Mouse (Mus musculus): ENCODE data around the gene Pcdh9. TPM values are rescaled to one million over a fixed set of nuclear protein-coding genes. Genes with fewer than 3 reads are reported as not detected.

The Pcdh9 gene
- polyA plus RNA-seq, 1 experiment, result 0.18 TPM

DNA sequence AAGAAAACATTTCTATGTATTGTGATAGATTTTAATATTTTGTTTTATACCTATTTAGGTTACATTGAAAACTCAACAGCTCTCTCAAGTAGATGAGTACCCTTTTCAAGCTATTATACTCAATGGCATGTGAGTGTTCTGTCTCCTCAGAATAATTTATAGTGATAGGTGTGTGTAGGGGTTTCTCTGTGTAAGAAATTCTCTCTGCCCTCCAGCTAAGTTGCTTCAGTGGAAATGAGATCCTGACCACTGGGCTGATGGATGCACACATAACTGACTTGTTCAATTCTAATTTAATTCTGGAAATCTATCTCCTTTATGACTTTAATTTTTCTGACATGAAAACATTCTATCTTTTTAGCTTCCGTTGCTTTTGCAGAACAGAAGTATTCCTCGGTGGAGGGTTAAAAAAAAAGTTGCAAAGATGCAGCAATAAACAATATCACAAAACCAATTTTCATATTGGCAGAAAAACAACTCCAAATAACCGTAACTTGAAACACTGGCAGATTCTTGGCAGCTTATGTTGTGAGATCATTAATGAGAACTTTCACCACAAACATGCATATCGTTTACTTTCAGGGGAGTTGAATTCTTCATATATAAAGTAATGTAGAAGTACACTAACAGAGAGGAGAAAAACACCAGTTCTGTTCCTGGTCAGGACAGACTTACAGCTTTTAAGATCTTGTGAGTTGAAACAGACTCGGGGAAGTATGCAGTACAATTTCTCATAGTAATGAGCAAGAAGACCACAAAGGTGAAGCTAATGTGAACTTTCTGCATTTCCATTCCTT, 828.5 kb downstream of the Pcdh9 start:
- Histone ChIP-seq H3K27me3 (ENCODE audit: control insufficient read depth, insufficient read depth, low read length) (no peaks in the 10 kb centered on the region), H3K4me1 (replicated peaks; ENCODE audit: control insufficient read depth, insufficient read depth, low read length) (no peaks in the 10 kb centered on the region), H3K36me3 (ENCODE audit: control insufficient read depth, insufficient read depth, low read length) (no peaks in the 10 kb centered on the region), H3K4me3 (ENCODE audit: control insufficient read depth, insufficient read depth, low read length) (no peak overlapping the region), H3K27ac (ENCODE audit: control insufficient read depth, insufficient read depth, low read length) (no peak overlapping the region)
- WGBS, result 88% methylated on average over 5 of the region's 5 CpGs
- no peak for DNase-seq
- no peak for TF ChIP-seq POLR2A (IDR thresholded peaks at IDR 0.05; ENCODE audit: control insufficient read depth, extremely low read depth, insufficient read depth, low read length, poor library complexity)

DNA sequence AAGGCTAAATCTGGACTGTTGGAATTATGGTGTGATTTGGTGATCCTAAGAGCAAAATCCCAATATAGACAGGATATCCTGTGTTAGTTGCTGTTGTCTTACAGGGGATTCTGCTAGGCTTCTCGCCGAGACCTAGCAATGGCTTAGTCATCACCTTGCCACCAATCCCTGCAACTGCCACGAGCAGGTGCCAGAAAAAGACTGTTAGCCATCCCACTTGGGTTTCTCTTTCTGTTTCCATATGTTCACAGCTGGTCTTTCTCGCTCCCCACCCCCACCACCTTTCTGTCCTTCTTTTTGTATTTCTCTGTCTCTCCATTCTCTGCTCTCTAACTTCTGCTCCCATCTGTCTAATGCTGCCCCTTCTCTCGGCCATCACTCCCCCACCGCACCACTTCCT, 831.7 kb downstream of the Pcdh9 start:
- Histone ChIP-seq H3K4me1 (replicated peaks; ENCODE audit: control insufficient read depth, insufficient read depth, low read length) (no peaks in the 10 kb centered on the region), H3K4me3 (ENCODE audit: control insufficient read depth, insufficient read depth, low read length) (no peak overlapping the region), H3K36me3 (ENCODE audit: control insufficient read depth, insufficient read depth, low read length) (no peaks in the 10 kb centered on the region), H3K27me3 (ENCODE audit: control insufficient read depth, insufficient read depth, low read length) (no peaks in the 10 kb centered on the region), H3K27ac (ENCODE audit: control insufficient read depth, insufficient read depth, low read length) (no peak overlapping the region)
- WGBS, result 85% methylated on average over 6 of the region's 6 CpGs
- TF ChIP-seq CTCF (IDR thresholded peaks at IDR 0.05; ENCODE audit: borderline replicate concordance, control insufficient read depth, extremely low read depth, insufficient read depth, low read length, poor library complexity) (no peak), POLR2A (IDR thresholded peaks at IDR 0.05; ENCODE audit: control insufficient read depth, extremely low read depth, insufficient read depth, low read length, poor library complexity) (no peak)
- no peak for DNase-seq

DNA sequence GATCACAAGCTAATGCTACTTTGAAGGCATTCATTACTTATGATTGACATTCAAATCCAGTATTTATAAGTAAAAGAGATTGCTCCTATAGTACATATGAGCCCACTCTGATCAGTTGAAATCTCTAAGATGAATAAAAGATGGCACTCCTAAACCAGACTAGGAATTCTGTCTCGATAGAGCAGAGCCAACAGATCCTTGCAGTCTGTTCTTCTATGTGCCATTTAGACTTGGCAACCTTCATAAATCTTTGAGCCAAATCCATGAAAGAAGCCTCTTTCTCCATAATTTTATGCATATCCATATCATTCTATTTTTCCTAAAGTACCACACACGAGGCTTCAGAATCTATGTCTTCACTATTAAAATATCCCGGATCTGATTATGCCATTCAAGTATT, 834.5 kb downstream of the Pcdh9 start:
- 89% methylated on average over 3 of the region's 3 CpGs for WGBS
- no peak for TF ChIP-seq CTCF (IDR thresholded peaks at IDR 0.05; ENCODE audit: borderline replicate concordance, control insufficient read depth, extremely low read depth, insufficient read depth, low read length, poor library complexity)
- no peak for TF ChIP-seq POLR2A (IDR thresholded peaks at IDR 0.05; ENCODE audit: control insufficient read depth, extremely low read depth, insufficient read depth, low read length, poor library complexity)

DNA sequence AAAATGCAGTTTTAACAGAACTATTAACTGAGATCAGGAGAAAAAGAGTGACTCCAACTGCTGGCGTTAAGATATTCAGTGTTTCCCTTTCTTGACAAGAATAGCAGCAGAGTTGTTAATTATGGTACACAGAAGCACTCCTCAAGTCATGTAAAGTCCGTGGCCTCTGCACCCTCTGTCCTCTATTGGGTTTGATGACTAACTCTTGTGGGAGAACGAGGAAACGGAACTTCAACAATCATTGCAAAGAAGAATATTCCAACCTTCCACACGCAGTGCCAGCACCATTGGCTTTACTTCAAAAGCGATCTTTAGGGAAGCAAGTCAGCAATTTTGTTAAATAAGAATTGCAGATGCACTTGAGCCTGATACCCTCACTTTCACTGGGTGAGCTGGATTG, 849.9 kb downstream of the Pcdh9 start:
- H3K4me1 ChIP-seq (replicated peaks; ENCODE audit: control insufficient read depth, insufficient read depth, low read length), result no peaks in the 10 kb centered on the region
- H3K27ac ChIP-seq (ENCODE audit: control insufficient read depth, insufficient read depth, low read length), result no peak overlapping the region
- H3K27me3 ChIP-seq (ENCODE audit: control insufficient read depth, insufficient read depth, low read length), result no peaks in the 10 kb centered on the region
- TF ChIP-seq CTCF (IDR thresholded peaks at IDR 0.05; ENCODE audit: borderline replicate concordance, control insufficient read depth, extremely low read depth, insufficient read depth, low read length, poor library complexity) (no peak), POLR2A (IDR thresholded peaks at IDR 0.05; ENCODE audit: control insufficient read depth, extremely low read depth, insufficient read depth, low read length, poor library complexity) (no peak)
- H3K36me3 ChIP-seq (ENCODE audit: control insufficient read depth, insufficient read depth, low read length), result no peaks in the 10 kb centered on the region
- no peak for DNase-seq
- no peak overlapping the region for H3K4me3 ChIP-seq (ENCODE audit: control insufficient read depth, insufficient read depth, low read length)
- 76% methylated on average over 6 of the region's 6 CpGs for WGBS

More for the DNA sequence above, 834.5 kb downstream of the Pcdh9 start:
- DNase-seq, result no peak
- Histone ChIP-seq H3K36me3 (ENCODE audit: control insufficient read depth, insufficient read depth, low read length) (no peaks in the 10 kb centered on the region), H3K4me1 (replicated peaks; ENCODE audit: control insufficient read depth, insufficient read depth, low read length) (no peaks in the 10 kb centered on the region), H3K27ac (ENCODE audit: control insufficient read depth, insufficient read depth, low read length) (no peak overlapping the region), H3K4me3 (ENCODE audit: control insufficient read depth, insufficient read depth, low read length) (no peak overlapping the region), H3K27me3 (ENCODE audit: control insufficient read depth, insufficient read depth, low read length) (no peaks in the 10 kb centered on the region)

DNA sequence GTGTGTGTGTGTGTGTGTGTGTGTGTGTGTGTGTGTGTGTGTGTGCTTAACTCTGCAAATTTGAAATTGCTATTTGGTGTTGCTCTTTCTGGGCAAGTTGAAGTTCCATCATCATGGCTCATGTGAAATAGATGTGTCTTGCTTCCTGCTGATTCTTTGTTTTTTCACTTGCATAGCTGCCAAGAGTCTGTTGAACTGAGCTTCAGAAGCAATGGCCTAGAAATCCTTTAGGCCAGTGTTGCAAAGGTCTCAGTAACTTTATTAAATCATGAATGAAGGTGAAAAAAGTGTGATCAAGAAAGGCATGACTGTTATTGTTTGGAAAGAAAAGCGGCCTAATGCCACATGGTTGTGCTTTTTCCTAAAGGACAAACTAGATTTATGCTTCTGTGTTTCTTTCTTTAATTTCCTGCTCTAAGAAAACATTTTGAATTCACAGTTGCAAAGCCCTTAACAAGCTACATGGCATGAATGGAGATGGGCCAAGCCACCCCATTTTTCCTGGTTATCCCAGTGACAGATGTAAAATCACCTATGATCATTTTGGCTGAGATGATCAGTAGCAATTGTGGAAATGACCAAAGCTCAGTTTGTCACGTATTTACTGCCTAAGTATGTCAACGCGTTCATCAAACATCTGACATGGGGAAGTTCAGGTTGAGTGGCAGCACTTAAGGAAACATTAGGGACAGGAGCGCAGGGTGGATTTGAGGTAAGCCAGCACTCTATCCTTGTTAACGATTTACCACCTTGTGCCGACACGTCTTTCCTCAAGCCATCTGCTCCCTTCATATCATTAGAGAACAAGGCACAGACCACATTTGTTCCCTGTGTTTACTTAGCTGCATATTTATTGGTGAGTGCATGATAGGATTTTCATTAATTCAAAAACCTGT, 850.9 kb downstream of the Pcdh9 start:
- H3K4me1 ChIP-seq (replicated peaks; ENCODE audit: control insufficient read depth, insufficient read depth, low read length), result no peaks in the 10 kb centered on the region
- H3K36me3 ChIP-seq (ENCODE audit: control insufficient read depth, insufficient read depth, low read length), result no peaks in the 10 kb centered on the region
- TF ChIP-seq CTCF (IDR thresholded peaks at IDR 0.05; ENCODE audit: borderline replicate concordance, control insufficient read depth, extremely low read depth, insufficient read depth, low read length, poor library complexity) (no peak), POLR2A (IDR thresholded peaks at IDR 0.05; ENCODE audit: control insufficient read depth, extremely low read depth, insufficient read depth, low read length, poor library complexity) (no peak)
- H3K27ac ChIP-seq (ENCODE audit: control insufficient read depth, insufficient read depth, low read length), result no peak overlapping the region
- no peak overlapping the region for H3K4me3 ChIP-seq (ENCODE audit: control insufficient read depth, insufficient read depth, low read length)
- DNase-seq, result no peak
- 76% methylated on average over 8 of the region's 8 CpGs for WGBS
- H3K27me3 ChIP-seq (ENCODE audit: control insufficient read depth, insufficient read depth, low read length), result no peaks in the 10 kb centered on the region

DNA sequence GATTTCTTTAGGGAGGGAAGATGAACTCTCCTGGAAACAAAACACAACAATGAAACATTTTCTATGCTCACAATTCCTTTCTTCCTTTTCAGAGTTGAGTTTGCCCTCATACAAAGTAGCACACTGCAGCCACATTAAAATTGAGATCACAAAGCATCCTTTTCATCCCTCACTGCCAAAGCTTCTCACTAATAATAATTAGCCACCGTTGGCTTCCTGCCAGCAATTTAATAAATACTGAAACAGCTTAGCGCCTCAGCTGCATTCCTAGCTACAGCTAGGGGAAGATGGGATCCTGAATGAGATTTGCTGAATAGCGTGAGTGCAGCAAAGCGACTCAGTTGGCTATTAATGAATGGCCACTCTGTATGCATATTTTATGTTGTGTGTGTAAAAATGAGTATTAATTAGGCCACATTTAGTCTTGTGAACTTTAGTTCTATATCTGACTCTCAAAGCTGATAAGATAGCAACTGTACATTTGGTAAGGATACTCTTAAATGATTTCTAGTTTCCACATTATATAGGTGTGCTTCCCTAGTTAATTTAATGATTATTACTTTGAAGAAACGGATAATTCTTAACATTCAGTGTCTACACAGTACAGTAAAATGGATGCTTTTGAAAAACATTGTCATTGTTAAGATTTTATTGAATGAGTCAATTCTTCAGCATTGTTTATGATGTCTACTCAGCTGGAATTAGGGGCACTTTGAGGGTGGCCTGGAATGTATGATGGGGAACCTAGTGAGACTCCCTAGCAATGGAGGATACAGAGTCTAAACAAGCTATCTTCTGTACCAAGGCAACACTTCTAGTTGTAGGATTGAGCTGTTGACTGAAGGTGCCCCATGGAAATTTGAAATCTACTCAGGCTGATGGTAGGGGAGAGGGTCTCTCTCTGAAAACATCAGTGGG, 881.1 kb downstream of the Pcdh9 start:
- 84% methylated on average over 5 of the region's 5 CpGs for WGBS
- no peaks in the 10 kb centered on the region for H3K27me3 ChIP-seq (ENCODE audit: control insufficient read depth, insufficient read depth, low read length)
- no peak overlapping the region for H3K27ac ChIP-seq (ENCODE audit: control insufficient read depth, insufficient read depth, low read length)
- DNase-seq, result no peak
- H3K4me3 ChIP-seq (ENCODE audit: control insufficient read depth, insufficient read depth, low read length), result no peak overlapping the region
- TF ChIP-seq POLR2A (IDR thresholded peaks at IDR 0.05; ENCODE audit: control insufficient read depth, extremely low read depth, insufficient read depth, low read length, poor library complexity) (no peak), CTCF (IDR thresholded peaks at IDR 0.05; ENCODE audit: borderline replicate concordance, control insufficient read depth, extremely low read depth, insufficient read depth, low read length, poor library complexity) (no peak)
- no peaks in the 10 kb centered on the region for H3K36me3 ChIP-seq (ENCODE audit: control insufficient read depth, insufficient read depth, low read length)
- H3K4me1 ChIP-seq (replicated peaks; ENCODE audit: control insufficient read depth, insufficient read depth, low read length), result no peaks in the 10 kb centered on the region

Data from thymus, adult 2 months (tissue).